Mouse (Mus musculus) cerebellum, adult 18-20 months (tissue): Measurements from ENCODE around the gene Vmn1r236.

Source experiments
- DNase-seq, 2 experiments: peaks; one replicate each; pipeline ENCODE4 v3.0.0; 2021

Gene Vmn1r236

DNA sequence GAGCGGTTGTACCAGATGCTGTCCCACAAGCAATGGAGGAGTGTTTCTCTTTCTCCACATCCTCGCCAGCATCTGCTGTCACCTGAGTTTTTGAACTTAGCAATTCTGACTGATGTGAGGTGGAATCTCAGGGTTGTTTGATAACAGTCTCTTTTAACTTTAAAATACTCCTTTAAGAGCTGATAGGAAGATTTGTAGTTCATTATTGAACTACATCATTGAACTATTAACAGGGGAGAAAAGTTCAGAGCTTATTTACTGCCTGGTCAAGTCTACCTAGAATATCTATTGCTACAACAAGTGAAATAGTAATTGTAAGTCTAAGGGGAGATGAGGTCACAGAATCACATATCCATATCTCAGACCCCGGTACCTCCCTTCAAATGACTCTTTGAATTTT, at the start of gene Vmn1r236:
TSS of gene Vmn1r236 (plus strand) at position 301 of the 400 bp plus-strand sequence.
- no peak for DNase-seq

GRCm38 (mm10) chr17:21256111-21256510, 26.6 kb upstream of the Vmn1r236 start, which contains the start of gene Vmn1r235:
Gene Vmn1r235, plus strand, starts transcription at chr17:21256411.
- DNase-seq, result no peak

- peak; percentile 41 to 72 for DNase-seq
These were observed 10.6 kb upstream of the Vmn1r236 start for GRCm38 (mm10) chr17:21272103-21272502.

DNA sequence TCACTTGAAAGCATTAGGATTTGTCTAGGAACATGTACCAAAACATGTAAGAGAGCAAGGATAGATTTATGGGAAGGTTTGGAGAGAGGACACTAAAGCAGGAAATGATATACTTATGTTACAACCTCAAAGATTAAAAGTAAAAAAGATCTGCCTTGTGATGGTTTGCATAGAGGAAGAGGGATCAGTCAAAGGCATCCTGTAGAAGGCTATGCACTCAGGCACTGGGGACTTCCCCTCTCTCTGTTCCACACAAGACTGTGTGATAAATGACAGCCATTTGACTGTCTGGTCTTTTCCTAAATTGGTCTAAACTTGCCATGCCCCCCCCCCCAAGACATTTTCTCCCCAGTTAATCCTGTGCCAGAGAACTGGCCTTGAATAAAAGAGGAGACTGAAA, 1.7 kb downstream of the Vmn1r236 start:
- DNase-seq, result no peak

DNA sequence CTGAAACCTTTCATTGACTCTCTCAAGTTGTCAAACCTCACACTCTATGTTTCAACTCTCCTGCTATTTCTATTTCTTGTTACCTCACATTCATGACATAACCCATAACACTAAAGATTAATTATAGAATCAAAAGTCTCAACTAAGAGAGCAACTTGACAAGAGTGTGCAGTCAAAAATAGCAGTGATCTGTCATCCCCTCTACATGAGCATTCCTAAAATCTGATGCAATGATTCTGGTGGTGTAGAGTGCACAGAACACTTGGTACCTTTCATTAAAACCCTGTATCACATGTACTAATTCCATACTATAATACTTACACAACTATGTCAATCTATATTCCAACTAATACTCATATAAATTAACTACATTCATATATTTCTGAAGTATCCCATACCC, 7.0 kb downstream of the Vmn1r236 start:
- no peak for DNase-seq

GRCm38 (mm10) chr17:21311565-21311964, 28.8 kb downstream of the Vmn1r236 start, which contains the start of gene Vmn1r237:
Gene Vmn1r237, plus strand, starts transcription at chr17:21311865.
- no peak for DNase-seq
